ENCODE assay signal across 8 mouse cellular contexts in genomic region chr9:64774411-64774811, GRCm38 (mm10). TPM values are rescaled to one million over a fixed set of nuclear protein-coding genes. Genes with fewer than 3 reads are reported as not detected.
DNase-seq lines count a peak whose midpoint lies in the region; ATAC-seq lines count a peak whose summit lies in the region.

No protein-coding gene starts in this region.

- H3K9ac ChIP-seq in intestine, embryonic 16.5 days (ENCODE audit: low read depth, low read length): peak overlapping the region; percentile 37; the same call in 1 of the 2 replicates
- H3K9ac ChIP-seq in liver, embryonic 13.5 days: no peak overlapping the region
- H3K9ac ChIP-seq in neural tube, embryonic 13.5 days: no peak overlapping the region

- DNase-seq in Muller cell, postnatal 12 days (ENCODE audit: inconsistent ontology term): peak; percentile 78
- DNase-seq in cerebellum, adult 11 months: peak; percentile 33
- peak; percentile 66 to 80 for DNase-seq in heart, adult 18-20 months
- no peak for DNase-seq in liver, embryonic 13.5 days
- DNase-seq in ovary, postnatal 10 days (ENCODE audit: low spot score): no peak
- DNase-seq in ovary, adult 18-20 months (ENCODE audit: low spot score): no peak

- ATAC-seq in intestine, embryonic 16.5 days: peak; percentile 64
- ATAC-seq in liver, embryonic 13.5 days (ENCODE audit: low read depth): peak; percentile 57
- peak; percentile 85 for ATAC-seq in neural tube, embryonic 13.5 days (ENCODE audit: low read depth)

- H3K27ac ChIP-seq in intestine, embryonic 16.5 days (ENCODE audit: low read length): peak overlapping the region; percentile 23; the same call in 1 of the 2 replicates
- peak overlapping the region; percentile 40 for H3K27ac ChIP-seq in liver, embryonic 13.5 days
- H3K27ac ChIP-seq in neural tube, embryonic 13.5 days (replicated peaks): peak overlapping the region; percentile 81

- H3K4me1 ChIP-seq in intestine, embryonic 16.5 days (ENCODE audit: control insufficient read depth, insufficient read depth, low read length): peaks cover 6% of the 10 kb centered on the region; the same call in 1 of the 2 replicates
- H3K4me1 ChIP-seq in liver, embryonic 13.5 days (replicated peaks): peaks cover 17% of the 10 kb centered on the region
- peaks cover 23% of the 10 kb centered on the region for H3K4me1 ChIP-seq in neural tube, embryonic 13.5 days (replicated peaks)

- H3K4me3 ChIP-seq in intestine, embryonic 16.5 days (ENCODE audit: low read length): no peak overlapping the region
- no peak overlapping the region for H3K4me3 ChIP-seq in liver, embryonic 13.5 days (replicated peaks)
- no peak overlapping the region for H3K4me3 ChIP-seq in neural tube, embryonic 13.5 days

- no peaks in the 10 kb centered on the region for H3K36me3 ChIP-seq in intestine, embryonic 16.5 days (ENCODE audit: control insufficient read depth, insufficient read depth, low read length)
- H3K36me3 ChIP-seq in liver, embryonic 13.5 days: no peaks in the 10 kb centered on the region
- no peaks in the 10 kb centered on the region for H3K36me3 ChIP-seq in neural tube, embryonic 13.5 days

- H3K27me3 ChIP-seq in intestine, embryonic 16.5 days (replicated peaks; ENCODE audit: control insufficient read depth, insufficient read depth, low read length): no peaks in the 10 kb centered on the region
- H3K27me3 ChIP-seq in liver, embryonic 13.5 days: no peaks in the 10 kb centered on the region
- H3K27me3 ChIP-seq in neural tube, embryonic 13.5 days: no peaks in the 10 kb centered on the region

- H3K9me3 ChIP-seq in intestine, embryonic 16.5 days (ENCODE audit: control insufficient read depth, low read length): no peaks in the 10 kb centered on the region
- no peaks in the 10 kb centered on the region for H3K9me3 ChIP-seq in liver, embryonic 13.5 days (replicated peaks)
- no peaks in the 10 kb centered on the region for H3K9me3 ChIP-seq in neural tube, embryonic 13.5 days

- 19% methylated on average over 5 of the region's 5 CpGs for WGBS in intestine, embryonic 16.5 days
- 61% methylated on average over 5 of the region's 5 CpGs for WGBS in liver, embryonic 13.5 days (ENCODE audit: insufficient replicate concordance)
- WGBS in neural tube, embryonic 13.5 days: 14% methylated on average over 5 of the region's 5 CpGs

- H3K4me2 ChIP-seq in intestine, embryonic 16.5 days (ENCODE audit: low read depth, low read length): no peak overlapping the region
- no peak overlapping the region for H3K4me2 ChIP-seq in liver, embryonic 13.5 days
- H3K4me2 ChIP-seq in neural tube, embryonic 13.5 days: no peak overlapping the region

RNA-seq across cellular contexts. Expression of gene Dennd4a, which starts 36.7 kb away (rescaled TPM):
- 1 to 10 TPM; 5.7 to 7.9 TPM for total RNA-seq in heart, adult 18-20 months (2021)
- 3.9 TPM in 2 replicates for polyA plus RNA-seq in intestine, embryonic 16.5 days (2015; fragmentation: Nextera tagmentation; extraction: Ambion mirVana)
- polyA plus RNA-seq in liver, embryonic 13.5 days (2015; fragmentation: Nextera tagmentation; extraction: Ambion mirVana): 24.1 and 27.0 TPM in 2 replicates
- polyA plus RNA-seq in neural tube, embryonic 13.5 days (2015; fragmentation: Nextera tagmentation; extraction: Ambion mirVana): 9.1 and 9.7 TPM in 2 replicates

RNA-seq across cellular contexts. Expression of gene Rab11a, which starts 36.9 kb away (rescaled TPM):
- total RNA-seq in heart, adult 18-20 months (2021): 100 to 1,000 TPM; 176 to 180 TPM
- 645 and 812 TPM in 2 replicates for polyA plus RNA-seq in intestine, embryonic 16.5 days (2015; fragmentation: Nextera tagmentation; extraction: Ambion mirVana)
- 254 and 265 TPM in 2 replicates for polyA plus RNA-seq in liver, embryonic 13.5 days (2015; fragmentation: Nextera tagmentation; extraction: Ambion mirVana)
- polyA plus RNA-seq in neural tube, embryonic 13.5 days (2015; fragmentation: Nextera tagmentation; extraction: Ambion mirVana): 356 and 415 TPM in 2 replicates

Comparison
In these comparisons a context has a peak if more than half of its experiments do, and no peak if none do; other contexts are left out.
1. DNase-seq: peak in Muller cell, postnatal 12 days (single experiment), cerebellum, adult 11 months (single experiment) and heart, adult 18-20 months (2 of 2); none in liver, embryonic 13.5 days (single experiment), ovary, postnatal 10 days (single experiment) and ovary, adult 18-20 months (single experiment).
2. H3K27ac ChIP-seq: peak in every context shown above with its lines; median percentile 81 in neural tube, embryonic 13.5 days; 40 in liver, embryonic 13.5 days; 23 in intestine, embryonic 16.5 days.
3. Peak in every context shown above with its lines, with median percentiles within 50 percentile points of each other: ATAC-seq.